Mouse (Mus musculus) gastrocnemius, postnatal 36 days (tissue): ENCODE measurements around the gene Pum2. TPM values are rescaled to one million over a fixed set of nuclear protein-coding genes. Genes with fewer than 3 reads are reported as not detected.

Source experiments
- DNase-seq, 2 experiments: peaks; one replicate each; pipeline ENCODE4 v3.0.0; 2022
- intact Hi-C: fragments of 180-260 bp; cut with DNase I; formaldehyde crosslinking; loops from one replicate; pipeline ENCODE4 v1.15.1; 2025
- total RNA-seq, 2 experiments: library from RNA; stranded (reverse); gene quantifications; 2 replicates each; pipeline ENCODE4 v1.2.3; 2021

The Pum2 gene
- total RNA-seq, 2 experiments from 2014 or later = 70.1 to 72.1 TPM

DNA sequence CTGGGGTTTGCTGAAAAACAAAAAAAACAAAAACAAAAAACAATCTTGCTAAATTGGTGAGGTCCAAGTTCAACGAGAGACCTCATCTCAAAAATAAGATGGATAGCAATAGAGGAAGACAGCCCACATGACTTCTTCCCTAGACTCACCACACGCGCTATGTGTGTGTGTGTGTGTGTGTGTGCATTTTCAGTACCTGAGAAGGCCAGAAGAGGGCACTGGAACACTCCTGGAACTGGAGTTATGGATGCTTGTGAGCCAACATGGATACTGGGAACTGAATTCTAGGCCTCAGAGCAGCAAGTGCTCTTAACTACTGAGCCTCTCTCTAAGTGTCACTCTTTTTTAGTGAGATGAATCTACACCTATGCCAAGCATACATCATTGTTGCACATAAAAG, 84.1 kb downstream of the Pum2 start:
- no peak for DNase-seq
- intact Hi-C loops = no loop called here

DNA sequence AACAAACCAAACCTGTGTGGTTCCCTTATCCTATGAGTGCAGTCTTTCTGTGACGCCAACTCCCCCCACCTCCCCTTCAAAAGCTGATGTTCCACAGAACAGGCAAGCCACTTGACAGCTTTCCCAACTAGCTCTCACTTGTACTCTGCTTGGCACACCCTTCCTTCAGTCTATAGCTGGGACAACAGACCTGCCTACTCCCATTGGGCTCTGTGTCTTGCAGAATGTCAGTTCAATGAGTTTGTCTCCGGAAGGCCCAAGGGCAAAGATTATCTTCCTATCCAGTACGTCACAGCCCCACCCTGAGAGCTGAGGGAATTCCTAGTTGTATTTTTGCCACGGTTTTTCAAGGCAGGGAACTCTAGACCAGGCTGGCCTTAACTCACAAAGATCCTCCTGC, 85.2 kb downstream of the Pum2 start:
- DNase-seq = no peak
- intact Hi-C loops = no loop called here

DNA sequence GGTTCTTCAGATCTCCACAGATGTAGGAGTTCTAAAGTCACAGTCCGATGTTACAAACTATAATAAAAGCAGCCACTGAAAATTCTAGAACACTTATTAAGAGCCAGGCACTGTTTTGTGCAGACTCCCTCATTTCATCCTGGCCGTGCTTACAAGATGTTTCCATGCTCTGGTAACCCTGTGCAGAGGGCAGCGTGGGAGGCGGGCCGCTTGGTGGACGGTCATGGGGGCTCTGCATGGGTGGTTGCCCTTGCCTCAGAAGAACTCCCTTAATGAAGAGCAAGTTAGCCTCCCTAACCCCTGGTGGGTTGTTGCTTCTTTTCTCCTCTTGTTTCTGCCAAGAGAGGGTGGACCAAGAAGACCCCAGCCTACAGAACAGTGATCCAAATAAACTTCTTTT, 85.8 kb downstream of the Pum2 start:
- DNase-seq = no peak
- intact Hi-C loops = loop anchor here (5.0 kb wide), 1 partner anchor 123 kb away; no protein-coding TSS in a partner anchor

DNA sequence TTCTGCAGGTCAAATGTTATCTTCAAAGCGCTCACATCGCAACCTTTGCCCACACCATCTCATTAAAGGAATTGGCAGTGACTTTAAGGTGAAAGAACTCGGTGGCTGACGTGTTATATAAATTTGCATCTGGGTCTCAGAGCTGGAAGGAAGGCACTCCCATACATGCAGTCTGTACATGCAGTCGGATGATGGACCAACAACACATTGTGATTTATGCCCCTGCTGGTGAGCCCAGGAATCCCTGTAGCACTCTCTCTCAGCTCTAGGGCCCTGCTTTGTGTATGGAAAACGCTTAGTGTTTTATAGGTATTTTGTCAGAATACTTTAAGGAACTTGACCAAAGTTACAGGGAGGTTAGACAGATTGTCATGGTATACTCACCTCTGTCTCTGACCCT, 86.6 kb downstream of the Pum2 start:
- intact Hi-C loops = loop anchor here (5.0 kb wide), 1 partner anchor 122 kb away; no protein-coding TSS in a partner anchor
- DNase-seq = no peak

DNA sequence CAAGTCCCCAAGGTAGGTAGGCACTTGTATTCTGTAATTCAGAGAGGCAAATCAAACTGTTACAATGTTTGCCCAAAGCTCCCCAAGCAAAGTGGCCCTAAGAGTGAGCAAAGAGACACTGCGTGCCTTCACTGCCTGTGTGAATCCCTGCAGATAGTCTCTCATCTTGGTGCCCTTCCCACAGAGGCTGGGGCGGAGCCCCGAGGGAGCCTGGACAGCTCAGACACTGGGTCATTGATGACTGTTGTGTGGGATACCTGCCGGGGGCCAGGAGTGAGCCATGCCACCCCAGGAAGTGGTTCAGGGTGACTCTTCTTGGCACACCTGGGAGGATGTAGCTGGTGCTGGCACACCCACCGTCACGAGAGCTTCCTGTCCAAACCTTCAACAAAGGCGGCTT, 87.1 kb downstream of the Pum2 start:
- intact Hi-C loops = loop anchor here (5.0 kb wide), 1 partner anchor 121 kb away; no protein-coding TSS in a partner anchor
- DNase-seq = no peak

DNA sequence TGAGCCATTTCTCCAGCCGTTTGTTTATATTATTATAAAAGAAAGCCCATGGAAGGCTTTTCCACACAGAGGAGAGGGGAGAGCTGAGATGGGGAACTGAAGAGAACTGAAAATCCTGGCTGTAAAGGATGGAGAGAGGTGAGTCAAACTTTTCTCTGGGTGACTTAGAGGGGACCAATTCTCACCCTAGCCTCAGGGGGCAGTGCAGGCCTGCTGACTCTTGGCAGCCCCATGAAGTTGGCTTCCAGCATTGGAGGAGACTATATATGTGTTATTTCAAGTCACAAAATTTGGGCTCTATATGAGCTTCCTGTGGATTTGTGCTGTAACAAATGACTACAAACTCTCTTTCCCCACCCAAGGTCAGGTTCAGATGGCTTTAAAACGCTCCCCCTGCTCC, 88.7 kb downstream of the Pum2 start:
- no peak for DNase-seq
- intact Hi-C loops = loop anchor here (5.0 kb wide), 1 partner anchor 120 kb away; no protein-coding TSS in a partner anchor

DNA sequence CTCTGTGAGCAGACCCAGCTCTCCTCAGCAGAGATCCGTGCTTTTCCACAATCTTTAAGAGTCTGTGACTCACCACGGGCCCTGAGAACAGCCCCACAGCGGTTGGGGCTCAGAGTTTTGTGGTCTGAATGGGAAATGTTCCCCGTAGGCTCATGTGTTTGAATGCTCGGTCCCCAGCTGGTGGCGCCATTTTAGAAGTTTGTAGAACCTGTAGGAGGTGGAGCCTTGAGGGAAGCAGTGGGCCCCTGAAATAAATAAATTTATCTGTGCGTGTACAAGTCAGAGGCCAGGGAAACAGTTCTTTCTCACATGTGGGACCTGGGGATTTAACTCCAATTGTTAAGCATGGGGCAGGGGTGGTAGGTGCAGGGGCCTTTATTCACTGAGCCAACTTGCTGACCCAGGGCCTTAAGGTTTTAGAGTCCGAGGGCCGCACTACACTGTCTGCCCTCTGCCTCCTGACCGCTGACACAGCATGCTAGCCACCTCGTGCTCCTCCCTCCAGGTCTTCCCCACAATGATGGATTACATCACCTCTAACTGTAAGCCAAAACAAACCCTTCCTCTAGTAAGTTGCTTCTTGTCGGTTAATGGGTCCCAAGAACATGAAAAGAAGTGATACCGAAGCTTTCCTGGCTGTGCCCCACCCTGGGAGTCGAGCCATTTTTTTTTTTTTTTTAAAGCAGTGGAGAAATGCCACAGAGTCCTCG, 90.4 kb downstream of the Pum2 start:
- intact Hi-C loops = loop anchor here (5.0 kb wide), 1 partner anchor 118 kb away; no protein-coding TSS in a partner anchor
- peak in 1 of 2 experiments; percentile 9 for DNase-seq

DNA sequence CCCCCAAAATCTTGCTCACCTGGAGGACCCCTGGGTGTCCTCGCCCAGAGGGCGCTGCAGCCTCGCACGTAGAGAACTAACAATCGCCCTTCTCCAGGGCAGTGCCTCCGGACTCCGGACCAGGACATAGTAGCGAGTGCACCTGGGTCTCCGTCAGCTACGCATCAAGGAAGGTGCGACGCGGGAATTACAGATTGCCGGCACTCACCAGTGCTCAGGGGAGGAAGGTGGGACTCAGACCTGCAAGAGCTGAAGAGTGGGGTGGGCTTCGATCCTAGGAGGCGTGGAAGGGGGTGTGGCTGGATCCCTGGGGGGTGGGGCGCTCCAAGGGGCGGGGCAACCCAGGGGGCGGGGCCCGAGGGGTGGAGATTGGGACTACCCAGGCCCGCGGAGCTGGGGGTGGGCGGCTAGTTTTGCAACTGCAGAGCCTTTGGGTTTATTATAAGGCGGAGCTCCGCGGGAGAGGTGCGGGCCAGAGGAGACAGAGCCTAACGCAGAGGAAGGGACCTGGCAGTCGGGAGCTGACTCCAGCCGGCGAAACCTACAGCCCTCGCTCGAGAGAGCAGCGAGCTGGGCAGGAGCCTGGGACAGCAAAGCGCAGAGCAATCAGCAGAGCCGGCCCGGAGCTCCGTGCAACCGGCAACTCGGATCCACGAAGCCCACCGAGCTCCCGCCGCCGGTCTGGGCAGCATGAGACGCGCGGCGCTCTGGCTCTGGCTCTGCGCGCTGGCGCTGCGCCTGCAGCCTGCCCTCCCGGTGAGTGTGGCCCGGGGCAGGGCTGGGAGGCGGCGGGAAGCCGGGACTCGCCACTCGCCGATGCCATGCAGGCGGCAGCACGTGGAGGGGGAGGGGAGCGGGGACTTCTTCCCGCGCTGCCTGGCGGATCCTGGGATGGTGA, 97.3 kb downstream of the Pum2 start, which contains the start of gene Sdc1:
Gene Sdc1 (plus strand): TSS at position 378 of the 898 bp plus-strand sequence.
- intact Hi-C loops = loop anchor here (5.0 kb wide), 1 partner anchor 231 kb away; no protein-coding TSS in a partner anchor
- peak; percentile 47 to 49 for DNase-seq

DNA sequence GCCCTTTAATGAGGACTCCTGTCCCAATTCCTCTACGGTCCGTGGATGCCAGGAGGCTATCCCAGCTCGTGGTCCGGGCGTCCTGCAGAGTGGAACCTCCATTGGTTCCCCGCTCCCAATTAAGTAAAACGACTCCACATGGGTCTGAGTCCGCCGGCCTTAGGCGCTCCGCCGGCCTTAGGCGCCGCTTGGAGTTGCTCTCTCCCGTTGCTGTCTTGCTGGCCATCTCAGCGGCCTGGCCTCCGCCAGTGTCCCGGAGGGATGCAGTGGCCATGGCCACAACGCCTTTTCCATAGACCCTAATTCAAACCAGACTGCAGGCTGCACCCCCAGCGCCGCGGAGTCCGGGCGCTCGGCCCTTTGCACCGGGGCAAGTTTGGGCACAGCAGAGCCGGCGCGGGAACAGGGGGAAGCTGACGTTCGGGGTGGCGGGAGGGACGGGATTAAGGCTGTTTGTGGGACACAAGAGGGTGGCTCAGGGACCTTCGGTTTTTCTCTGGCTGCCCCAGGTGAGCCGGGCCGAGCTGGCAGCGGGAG, 98.0 kb downstream of the Pum2 start:
- no peak for DNase-seq
- intact Hi-C loops = loop anchor here (5.0 kb wide), 1 partner anchor 230 kb away; no protein-coding TSS in a partner anchor

DNA sequence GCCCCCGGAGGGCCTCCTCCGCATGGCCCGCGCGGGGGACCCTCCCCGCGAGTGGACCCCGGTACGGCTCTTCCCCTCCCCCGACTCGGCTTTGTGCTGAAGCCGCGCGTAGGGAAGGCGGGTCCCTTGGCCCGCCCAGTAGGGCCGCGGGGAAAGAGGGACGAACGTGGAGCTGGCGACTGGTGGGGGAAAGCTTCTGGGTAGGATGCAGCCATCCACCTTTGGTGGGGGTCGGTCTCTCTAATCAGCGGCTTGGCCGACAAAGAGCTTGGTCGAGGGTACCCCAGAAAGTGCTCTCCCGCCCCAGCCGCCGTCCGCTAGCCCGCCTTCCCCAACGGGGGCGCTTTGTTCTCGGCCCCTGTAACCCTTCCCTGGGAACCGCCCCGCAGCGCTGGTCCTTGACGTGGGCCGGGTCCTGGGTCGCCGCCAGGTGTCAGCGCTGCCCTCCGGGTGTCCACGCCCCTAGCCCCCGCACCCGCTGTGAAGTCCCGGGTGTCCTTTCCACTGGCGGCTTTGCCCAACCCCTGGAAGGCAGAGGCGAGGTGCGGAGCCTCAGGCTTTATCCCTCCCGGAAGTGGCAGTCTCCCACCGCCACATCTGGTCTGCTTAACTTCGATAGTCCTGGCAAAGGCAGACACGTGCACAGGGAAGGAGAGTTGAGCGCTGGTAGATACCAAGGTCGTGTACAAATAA, 98.7 kb downstream of the Pum2 start:
- intact Hi-C loops = loop anchor here (5.0 kb wide), 1 partner anchor 230 kb away; no protein-coding TSS in a partner anchor
- no peak for DNase-seq

DNA sequence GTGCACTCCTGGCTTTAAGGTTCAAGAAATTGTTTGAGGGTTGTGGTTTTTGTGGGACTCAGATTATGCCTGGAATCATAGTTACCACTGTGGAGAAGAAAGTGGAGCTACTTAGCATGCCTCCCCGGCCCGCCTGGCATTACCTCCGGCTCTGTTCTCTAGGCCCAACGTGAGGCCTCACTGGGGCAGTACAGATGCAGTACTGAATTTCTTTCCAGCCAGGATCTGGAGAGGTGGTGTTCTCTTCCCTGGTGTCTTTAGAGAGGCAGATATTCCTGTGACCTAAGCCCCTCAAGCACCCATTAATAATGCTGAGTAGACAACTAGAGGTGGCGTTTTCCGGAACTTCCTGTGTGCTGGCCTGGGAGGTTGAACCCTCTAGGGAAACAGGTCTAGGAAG, 99.4 kb downstream of the Pum2 start:
- intact Hi-C loops = loop anchor here (5.0 kb wide), 1 partner anchor 229 kb away; no protein-coding TSS in a partner anchor
- DNase-seq = no peak

DNA sequence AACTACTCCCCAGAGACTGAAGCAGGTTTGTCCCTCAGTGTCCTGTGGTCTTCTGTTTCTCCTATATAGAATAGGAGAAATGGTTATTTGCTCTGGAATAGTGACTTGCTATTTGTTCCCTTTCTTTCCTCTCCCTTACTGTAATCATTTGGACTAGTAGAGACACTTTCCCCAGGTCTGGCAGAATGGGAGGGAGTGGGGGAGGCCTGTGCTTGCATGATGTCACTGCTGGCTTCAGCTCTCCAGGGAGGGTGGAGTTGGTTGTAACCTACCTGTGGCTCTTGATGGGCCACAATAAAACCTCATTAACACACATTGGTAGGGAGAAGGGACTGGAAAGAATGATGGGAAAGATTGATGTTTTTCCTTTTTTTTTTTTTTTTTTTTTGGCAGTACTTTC, 100.2 kb downstream of the Pum2 start:
- intact Hi-C loops = loop anchor here (5.0 kb wide), 1 partner anchor 228 kb away; no protein-coding TSS in a partner anchor
- no peak for DNase-seq

DNA sequence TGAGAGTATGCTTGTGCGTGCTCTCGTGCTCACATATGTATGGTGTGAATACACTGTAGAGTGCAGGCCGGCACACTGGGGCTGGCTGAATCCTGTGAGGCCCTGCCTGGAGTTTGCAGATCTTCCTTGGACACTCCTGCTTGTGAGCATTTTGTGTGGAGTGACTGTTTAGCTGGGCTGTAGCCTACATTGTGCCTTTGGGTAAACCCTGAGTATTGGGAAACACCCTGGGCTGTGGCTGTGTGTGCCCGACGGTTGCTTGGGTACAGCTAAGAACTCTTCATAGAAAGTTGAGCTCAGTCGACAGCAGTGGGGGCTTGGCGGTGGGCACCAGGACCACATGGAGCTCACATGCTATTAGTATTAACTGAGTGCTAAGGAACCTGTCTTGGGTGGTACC, 102.3 kb downstream of the Pum2 start:
- no peak for DNase-seq
- intact Hi-C loops = no loop called here

DNA sequence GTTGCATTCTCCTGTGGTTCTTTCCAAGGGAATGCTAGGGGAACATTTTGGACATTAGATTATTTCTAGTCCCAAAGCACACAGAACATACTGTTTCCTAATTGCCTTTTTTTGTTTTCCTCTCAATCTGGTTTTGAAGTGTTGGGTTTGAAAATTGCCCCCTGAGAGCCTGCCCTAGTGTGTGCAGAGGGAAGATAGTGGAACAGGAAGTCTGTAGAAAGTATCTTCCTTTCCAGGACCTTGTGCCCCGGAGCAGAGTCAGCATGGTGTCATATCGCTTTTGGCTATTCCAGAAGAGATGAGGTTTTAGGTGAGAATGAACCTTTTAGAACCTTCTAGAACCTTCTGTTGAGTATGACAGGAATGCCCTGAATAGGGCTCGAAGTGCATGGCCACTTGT, 102.8 kb downstream of the Pum2 start:
- DNase-seq = no peak
- intact Hi-C loops = no loop called here

DNA sequence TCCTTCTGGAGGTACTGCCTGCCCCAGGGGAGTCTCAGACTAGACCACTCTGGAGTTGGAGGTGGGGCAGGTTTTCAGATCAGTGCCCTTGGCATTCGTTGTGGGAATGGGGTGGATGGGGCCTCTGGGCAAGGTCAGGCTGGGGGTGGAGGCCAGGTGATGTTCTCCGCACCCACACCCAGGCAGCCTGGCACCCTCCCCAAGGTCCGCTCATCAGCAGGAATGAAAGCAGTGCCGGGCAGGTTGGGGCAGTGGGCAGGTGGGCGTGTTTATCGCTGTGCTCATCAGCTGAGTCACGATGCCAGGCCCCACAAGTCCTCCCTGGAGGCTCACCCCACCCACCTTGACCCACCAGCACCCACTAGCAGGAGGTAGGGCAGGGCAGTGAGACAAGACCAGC, 104.2 kb downstream of the Pum2 start:
- intact Hi-C loops = no loop called here
- no peak for DNase-seq

DNA sequence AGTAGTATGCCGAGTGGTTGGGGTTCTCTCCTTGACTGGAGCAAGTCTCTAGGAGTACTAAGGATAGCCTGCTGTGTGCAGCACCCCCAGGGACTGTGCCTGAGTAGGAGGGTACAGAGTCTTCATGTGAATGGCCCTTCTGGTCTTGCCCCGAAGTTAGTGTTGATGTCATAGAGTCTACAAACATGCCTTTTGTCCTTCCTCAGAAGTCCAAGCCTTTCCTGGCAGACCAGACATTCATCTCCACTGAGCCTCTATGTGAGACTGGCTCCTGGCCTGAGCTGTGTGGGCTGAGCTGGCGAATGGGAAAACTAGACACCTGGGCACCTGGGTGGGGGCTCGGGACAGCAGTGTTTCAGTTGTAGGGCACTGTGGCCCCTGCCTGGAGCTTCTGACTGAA, 105.9 kb downstream of the Pum2 start:
- intact Hi-C loops = no loop called here
- no peak for DNase-seq

DNA sequence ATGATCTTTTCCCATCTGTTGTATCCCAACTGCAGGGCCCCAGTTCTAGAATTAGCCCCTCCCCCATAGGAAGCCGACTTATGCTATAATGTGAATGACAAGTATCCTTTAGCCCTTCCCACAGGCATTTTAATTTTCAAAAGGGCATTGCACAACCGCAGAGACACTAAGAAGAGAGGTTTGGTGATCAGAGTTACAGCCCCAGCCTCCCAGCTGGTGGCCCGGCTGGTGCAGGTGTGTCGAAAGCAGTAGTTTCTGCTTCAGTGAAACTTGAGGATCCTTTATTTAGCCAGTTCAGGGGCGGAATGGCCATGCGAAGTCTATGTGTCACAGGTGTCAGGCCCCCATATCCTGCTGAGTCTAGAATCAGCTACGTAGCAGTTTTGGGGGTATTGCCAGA, 107.2 kb downstream of the Pum2 start:
- no peak for DNase-seq
- intact Hi-C loops = no loop called here

DNA sequence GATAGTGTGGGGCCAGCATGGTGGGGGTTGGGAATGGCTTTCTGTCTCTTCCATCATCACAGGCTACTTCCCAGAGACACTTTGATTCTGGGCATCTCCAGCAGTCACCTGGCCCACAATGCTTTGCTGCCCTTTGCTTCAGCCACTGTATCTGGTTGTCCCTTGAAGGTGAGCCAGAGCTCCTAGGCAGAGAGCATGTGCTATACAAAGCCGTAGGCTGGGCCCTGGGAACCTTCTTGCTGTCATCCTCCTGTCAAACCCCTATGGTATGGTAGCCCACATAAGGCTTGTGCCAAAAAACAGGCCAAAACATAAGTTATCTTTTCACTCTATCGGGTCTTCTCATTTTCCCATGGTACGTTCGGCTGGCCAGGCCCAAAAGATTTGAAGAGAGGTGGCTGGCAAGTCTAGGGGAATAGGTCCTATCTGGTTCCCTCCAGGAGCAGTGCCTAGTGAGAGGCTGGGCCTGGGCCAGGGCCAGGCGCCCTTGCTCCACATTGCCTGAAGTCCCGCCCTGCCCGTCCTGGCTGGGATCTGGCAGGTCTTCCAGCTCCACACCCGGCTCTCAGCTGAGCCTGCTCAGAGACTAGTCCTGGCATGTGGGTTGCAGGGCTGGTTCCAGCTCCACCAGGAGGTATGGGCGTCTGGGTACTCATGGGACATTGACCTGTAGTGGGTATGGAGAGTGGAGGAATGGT, 107.9 kb downstream of the Pum2 start:
- intact Hi-C loops = no loop called here
- peak; percentile 52 to 60 for DNase-seq

DNA sequence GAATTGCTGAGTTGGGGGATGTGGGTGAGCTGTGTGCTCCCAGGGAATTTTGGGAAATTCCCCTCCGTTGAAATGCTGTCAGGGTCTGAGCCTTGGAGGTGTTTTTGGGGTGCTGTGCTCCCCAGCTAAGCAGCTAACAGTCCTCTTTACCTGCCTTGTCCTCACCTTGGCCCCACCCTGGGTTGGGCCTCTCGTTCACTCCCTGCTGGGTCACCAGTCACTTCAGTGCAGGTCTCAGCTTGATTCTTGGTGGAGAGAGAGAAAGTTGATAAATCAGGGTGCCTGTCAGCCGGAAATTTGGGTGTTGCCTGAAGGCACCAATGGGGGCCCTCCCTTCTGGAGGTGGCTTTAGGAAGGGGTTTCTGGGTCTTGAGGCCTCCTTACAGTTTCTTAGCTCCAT, 108.6 kb downstream of the Pum2 start:
- no peak for DNase-seq

DNA sequence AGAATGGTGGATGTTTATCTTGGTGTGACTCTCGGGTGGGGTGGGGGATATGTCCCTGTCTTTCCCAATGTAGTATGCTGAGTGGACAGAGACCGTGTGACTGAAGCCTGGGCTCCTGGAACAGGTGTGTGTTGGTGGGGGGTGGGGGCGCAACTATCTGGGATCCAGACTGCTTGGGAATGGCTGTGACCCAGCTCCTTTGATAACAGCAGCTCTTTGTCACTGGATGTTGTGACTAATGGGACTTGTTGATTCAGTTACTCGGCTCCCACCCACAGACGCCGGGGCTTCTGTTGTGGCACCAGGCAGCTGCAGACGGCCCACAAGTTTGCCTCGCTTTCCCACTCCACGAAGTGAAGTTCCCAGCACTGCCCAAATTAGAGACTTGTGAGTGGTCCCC, 110.3 kb downstream of the Pum2 start:
- intact Hi-C loops = no loop called here
- no peak for DNase-seq

More for the DNA sequence above, 108.6 kb downstream of the Pum2 start:
- intact Hi-C loops = no loop called here
